Mouse (Mus musculus): Measurements from ENCODE around the gene Smad3.

DNA sequence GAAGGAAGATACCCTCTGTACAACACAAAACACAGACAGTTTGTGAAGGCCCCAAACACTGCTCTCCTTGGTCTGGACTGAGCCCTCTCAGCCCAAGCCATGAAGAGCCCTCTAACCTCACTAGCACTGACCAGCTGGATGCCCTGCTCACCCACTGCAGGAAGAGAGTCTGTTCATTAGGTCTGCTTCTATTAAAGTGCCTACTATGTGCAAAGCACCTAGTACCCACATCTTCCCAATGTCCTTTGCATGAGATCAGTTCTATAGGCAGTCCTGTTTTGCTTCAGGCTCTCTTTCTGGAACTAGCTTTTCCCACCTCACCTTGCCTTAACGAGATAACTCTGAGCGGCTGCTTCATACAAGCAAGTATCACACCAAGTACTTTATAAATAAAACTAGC is 74.9 kb downstream of the Smad3 start:
- TF ChIP-seq POLR2A (IDR thresholded peaks at IDR 0.05; ENCODE audit: control insufficient read depth, low read depth, low read length) (no peak), CTCF (IDR thresholded peaks at IDR 0.05; ENCODE audit: control insufficient read depth, insufficient read depth, insufficient replicate concordance, low read depth, low read length) (no peak)
